Mouse (Mus musculus) spleen, adult 12 weeks (tissue): Measurements from ENCODE around the gene Card6.
"Not testable (repeated sequence)": the region's sequence is repeated elsewhere in the genome, so short reads cannot be mapped to it uniquely, and the experiment has no call there.

Source experiments
- DNase-seq: peaks from one replicate; pipeline ENCODE4 v3.0.0; 2022; ENCODE audit warnings: low spot score

The Card6 gene

DNA sequence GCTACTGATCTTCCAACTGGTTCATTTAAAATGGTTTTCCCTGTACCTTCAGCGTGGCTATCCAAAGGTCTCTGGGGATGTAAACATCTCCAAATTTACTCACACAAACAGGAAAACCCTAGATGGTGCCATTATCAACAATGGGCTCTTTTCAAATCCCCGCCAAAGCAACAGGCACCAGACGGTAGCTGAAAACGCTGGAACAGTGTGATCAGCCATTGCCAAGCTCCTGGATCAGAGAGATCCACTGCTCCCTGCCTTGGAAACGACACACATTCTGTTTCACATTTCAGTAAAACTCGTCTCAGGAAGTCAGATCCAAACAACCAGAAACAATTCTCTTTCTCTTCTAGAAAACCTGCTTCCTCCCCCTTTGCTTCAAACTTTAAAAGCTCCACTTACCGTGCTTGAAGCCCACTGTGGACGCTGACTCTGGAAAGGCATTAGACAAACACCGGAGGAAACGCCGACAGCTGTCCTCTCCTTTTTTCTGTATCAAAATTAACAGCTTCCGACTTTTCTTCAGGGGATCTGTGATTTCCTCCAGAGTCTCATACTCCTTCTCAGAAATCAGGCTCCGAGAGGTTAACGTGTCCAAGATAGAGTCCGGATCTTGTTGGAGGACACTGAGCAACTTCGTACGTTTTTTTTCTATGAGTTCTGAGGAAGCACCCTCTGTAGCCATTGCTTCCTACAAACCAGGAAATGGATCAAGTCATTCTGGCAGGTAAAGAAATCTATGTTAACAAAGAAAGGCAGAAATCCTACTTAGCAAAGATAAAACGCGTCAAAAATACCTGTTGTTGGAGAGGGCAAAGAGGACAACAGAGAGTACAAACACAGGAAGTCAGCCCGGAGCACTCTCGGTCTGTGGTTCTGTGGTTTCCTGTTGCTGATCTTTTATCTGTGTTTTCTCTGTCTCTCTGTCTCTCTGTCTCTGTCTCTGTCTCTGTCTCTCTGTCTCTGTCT lies at the start of gene Card6:
Gene Card6 (minus strand): TSS at position 854 of the 969 bp plus-strand sequence.
- DNase-seq: no peak

- DNase-seq: no peak
Measured at GRCm38 (mm10) chr15:5157386-5157785, 49.0 kb upstream of the Card6 start.

DNA sequence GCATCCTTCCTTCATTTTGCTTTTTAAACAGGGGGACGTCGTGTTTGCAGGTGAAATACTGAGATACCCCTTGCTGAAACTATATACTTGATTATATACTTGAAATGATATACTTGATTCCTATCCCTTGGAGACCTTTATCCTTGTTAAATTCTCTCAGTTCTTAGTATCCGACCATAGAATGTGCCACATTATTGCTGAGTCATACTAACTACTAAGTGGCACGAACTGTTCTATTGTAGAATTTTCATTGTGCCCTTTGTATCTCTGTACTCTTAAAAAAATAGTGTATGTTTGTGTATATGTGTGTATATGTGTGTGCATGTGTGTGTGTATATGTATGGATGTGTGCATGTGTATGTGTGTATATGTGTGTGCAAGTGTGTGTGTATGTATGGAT lies 48.0 kb upstream of the Card6 start:
- DNase-seq: no peak

GRCm38 (mm10) chr15:5155093-5155492 lies 46.8 kb upstream of the Card6 start:
- DNase-seq: no peak

GRCm38 (mm10) chr15:5154621-5155020 lies 46.3 kb upstream of the Card6 start:
- no peak for DNase-seq

DNA sequence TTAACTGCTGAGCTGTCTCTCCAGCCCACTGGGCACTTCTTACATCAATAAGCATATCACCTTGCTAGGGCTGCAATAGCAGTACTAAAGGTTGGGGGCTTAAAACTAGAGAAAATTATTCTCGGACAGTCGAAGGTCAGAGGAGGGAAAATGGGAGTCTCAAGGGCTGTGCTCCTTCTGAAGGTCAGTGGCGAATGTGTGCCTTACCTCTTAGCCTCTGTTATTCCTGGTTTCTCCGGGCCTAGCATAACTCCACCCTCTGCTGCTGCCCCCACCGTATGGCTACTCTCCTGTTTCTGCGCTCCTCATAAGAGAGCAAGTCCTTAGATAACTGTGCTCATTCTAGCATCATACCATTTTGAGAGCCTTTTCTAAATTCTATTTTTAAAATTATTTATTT lies 43.8 kb upstream of the Card6 start:
- no peak for DNase-seq

- no peak for DNase-seq
Measured at GRCm38 (mm10) chr15:5149187-5149586, 40.8 kb upstream of the Card6 start.

GRCm38 (mm10) chr15:5145196-5145945 lies 37.0 kb upstream of the Card6 start:
- no peak for DNase-seq

- DNase-seq: peak; percentile 44
Measured at GRCm38 (mm10) chr15:5144021-5144778, 35.9 kb upstream of the Card6 start.

DNA sequence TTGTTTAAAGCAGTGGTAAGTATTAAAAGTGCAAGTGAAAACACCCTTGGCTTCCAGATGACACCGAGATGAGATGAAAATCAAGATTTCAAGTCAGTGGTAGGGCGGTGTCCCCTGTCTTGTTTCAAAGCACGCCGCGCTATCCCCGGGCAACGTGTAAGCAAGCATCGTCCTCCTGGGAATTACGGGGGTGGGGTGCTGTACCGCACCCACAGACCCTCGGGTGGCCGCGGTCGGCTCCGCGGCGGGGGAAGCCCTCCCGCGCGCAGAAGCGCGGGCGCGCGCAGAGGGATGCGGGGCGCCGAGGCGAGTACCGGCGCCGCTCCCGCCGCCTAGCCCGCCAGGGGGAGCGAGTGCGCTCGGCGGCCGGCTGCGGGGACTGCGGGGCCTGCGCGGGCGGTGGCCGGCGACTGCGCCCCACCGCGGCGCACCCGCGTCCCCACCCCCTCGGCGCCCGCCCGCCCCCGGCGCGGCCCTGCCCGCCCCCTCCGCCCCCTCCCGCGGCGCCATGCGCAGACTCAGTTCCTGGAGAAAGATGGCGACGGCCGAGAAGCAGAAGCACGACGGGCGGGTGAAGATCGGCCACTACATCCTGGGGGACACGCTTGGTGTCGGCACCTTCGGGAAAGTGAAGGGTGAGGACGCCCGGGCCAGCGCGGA lies 35.2 kb upstream of the Card6 start, which contains the start of gene Prkaa1:
Gene Prkaa1 (plus strand): TSS at position 501 of the 660 bp plus-strand sequence.
- peak; percentile 75 for DNase-seq

GRCm38 (mm10) chr15:5142714-5143113 lies 34.4 kb upstream of the Card6 start:
- DNase-seq: no peak

GRCm38 (mm10) chr15:5142047-5142446 lies 33.7 kb upstream of the Card6 start:
- DNase-seq: no peak

DNA sequence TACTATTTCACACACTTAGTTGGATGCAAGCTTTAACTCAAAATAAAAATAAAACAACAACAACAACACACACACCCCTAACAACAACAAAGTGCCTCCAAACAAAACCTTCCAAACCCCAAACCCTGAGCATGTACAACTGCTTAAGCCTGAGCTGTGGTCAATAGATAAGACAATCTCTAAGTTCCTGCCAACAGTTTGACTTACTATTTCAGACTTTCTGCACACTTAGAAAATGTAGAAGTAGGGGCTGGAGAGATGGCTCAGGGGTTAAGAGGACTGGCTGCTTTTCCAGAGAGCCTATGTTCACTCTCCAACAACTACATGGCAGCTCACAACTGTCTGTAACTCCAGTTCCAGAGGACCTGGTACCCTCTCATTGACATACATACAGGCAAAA lies 32.0 kb upstream of the Card6 start:
- no peak for DNase-seq

DNA sequence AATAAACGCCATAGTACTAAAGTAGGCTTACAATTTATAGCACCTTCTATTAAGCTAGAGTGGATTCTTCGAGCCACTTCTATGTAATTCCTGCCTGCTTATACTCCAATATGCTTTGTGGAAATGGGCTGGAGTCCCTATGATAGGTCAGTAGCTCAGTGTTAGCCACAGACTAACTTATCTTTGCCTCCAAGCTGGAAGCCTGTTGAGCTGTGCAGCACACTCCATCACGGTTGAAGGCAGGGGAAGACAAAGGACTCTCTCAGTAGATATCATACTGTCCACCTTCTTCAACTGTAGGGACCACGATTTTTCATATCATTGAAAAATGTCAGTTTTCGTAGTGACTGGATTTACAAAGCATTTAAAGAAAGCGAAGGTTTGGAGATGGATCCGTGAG lies 31.5 kb upstream of the Card6 start:
- no peak for DNase-seq

- no peak for DNase-seq
Measured at GRCm38 (mm10) chr15:5139366-5139765, 31.0 kb upstream of the Card6 start.

GRCm38 (mm10) chr15:5138021-5138856 lies 29.9 kb upstream of the Card6 start:
- no peak for DNase-seq

GRCm38 (mm10) chr15:5134945-5135483 lies 26.7 kb upstream of the Card6 start:
- no peak for DNase-seq

DNA sequence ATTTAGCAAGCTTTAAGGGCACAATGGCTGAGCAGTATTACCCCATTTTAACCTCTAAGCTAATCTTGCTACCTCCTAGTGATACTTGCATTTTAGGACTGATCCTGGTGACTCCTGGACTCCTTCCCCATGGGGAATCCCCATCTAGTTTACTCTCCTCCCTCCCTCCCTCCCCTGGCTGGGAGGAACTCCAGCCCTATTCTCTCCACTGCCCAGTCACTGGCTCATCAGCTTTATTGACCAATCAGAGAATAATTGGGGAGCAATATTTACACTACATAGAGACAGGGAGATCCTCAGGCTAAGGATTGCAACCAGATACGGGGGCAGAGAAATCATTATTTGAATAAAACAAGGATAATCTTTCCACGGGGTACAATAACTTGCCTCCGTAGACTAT lies 25.8 kb upstream of the Card6 start:
- DNase-seq: no peak

DNA sequence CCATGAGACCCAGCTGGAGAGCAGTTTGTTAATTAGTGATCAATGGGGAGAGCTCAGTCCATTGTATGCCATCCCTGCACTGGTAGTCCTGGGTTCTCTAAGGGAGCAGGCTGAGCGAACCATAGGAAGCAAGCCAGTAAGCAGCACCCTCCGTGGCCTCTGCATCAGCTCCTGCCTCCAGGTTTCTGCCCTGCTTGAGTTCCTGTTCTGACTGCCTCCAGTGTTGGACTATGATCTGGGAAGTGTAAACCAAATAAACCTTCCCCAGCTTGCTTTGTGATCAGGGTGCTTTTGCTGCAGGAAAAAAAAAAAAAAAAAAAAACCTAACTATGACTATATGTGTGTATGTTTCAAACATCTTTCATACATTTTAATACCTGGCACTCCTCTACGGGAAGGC lies 25.0 kb upstream of the Card6 start:
- no peak for DNase-seq

- DNase-seq: not testable (repeated sequence)
Measured at GRCm38 (mm10) chr15:5130887-5131668, 22.7 kb upstream of the Card6 start.
